Mouse (Mus musculus): ENCODE data around the gene Ikzf2. TPM values are rescaled to one million over a fixed set of nuclear protein-coding genes. Genes with fewer than 3 reads are reported as not detected.

The Ikzf2 gene
- total and polyA plus RNA-seq, 2 experiments from 2014 or later = 1.3 to 6.0 TPM

GRCm38 (mm10) chr1:69612076-69612475 lies 75.0 kb downstream of the Ikzf2 start:
- no peak overlapping the region for H3K9ac ChIP-seq (replicated peaks; ENCODE audit: low read length, poor library complexity, severe bottlenecking)
- no peak overlapping the region for H3K27ac ChIP-seq (ENCODE audit: low read depth, low read length)
- H3K36me3 ChIP-seq (ENCODE audit: insufficient read depth, low read length) = no peaks in the 10 kb centered on the region
- no peak overlapping the region for H3K4me2 ChIP-seq (ENCODE audit: low read depth, low read length, poor library complexity, severe bottlenecking)
- TF ChIP-seq CTCF (IDR thresholded peaks at IDR 0.05) = no peak
- no peak for ATAC-seq (ENCODE audit: low FRiP score)
- WGBS = 93% methylated on average over 5 of the region's 5 CpGs
- no peak overlapping the region for H3K4me3 ChIP-seq (ENCODE audit: low read depth, low read length)
- no peak for DNase-seq (ENCODE audit: low spot score)
- H3K27me3 ChIP-seq (ENCODE audit: insufficient read depth, low read length) = no peaks in the 10 kb centered on the region
- no peaks in the 10 kb centered on the region for H3K9me3 ChIP-seq (ENCODE audit: low read length)
- H3K4me1 ChIP-seq (ENCODE audit: insufficient read depth, low read length) = no peaks in the 10 kb centered on the region

- 90% methylated on average over 4 of the region's 4 CpGs for WGBS
Observed at GRCm38 (mm10) chr1:69611204-69611725, 75.8 kb downstream of the Ikzf2 start.

GRCm38 (mm10) chr1:69610791-69611190 lies 76.3 kb downstream of the Ikzf2 start:
- no peak overlapping the region for H3K27ac ChIP-seq (ENCODE audit: low read depth, low read length)
- no peaks in the 10 kb centered on the region for H3K9me3 ChIP-seq (ENCODE audit: low read length)
- H3K4me1 ChIP-seq (ENCODE audit: insufficient read depth, low read length) = no peaks in the 10 kb centered on the region
- ATAC-seq (ENCODE audit: low FRiP score) = no peak
- no peaks in the 10 kb centered on the region for H3K27me3 ChIP-seq (ENCODE audit: insufficient read depth, low read length)
- WGBS = 82% methylated on average over 7 of the region's 7 CpGs
- H3K36me3 ChIP-seq (ENCODE audit: insufficient read depth, low read length) = no peaks in the 10 kb centered on the region
- TF ChIP-seq CTCF (IDR thresholded peaks at IDR 0.05) = no peak
- H3K4me3 ChIP-seq (ENCODE audit: low read depth, low read length) = no peak overlapping the region
- H3K4me2 ChIP-seq (ENCODE audit: low read depth, low read length, poor library complexity, severe bottlenecking) = no peak overlapping the region
- no peak overlapping the region for H3K9ac ChIP-seq (replicated peaks; ENCODE audit: low read length, poor library complexity, severe bottlenecking)
- DNase-seq (ENCODE audit: low spot score) = no peak

More at GRCm38 (mm10) chr1:69611204-69611725, 75.8 kb downstream of the Ikzf2 start:
- no peak for TF ChIP-seq CTCF (IDR thresholded peaks at IDR 0.05)
- Histone ChIP-seq H3K27ac (ENCODE audit: low read depth, low read length) (no peak overlapping the region), H3K9ac (replicated peaks; ENCODE audit: low read length, poor library complexity, severe bottlenecking) (no peak overlapping the region), H3K4me3 (ENCODE audit: low read depth, low read length) (no peak overlapping the region), H3K4me1 (ENCODE audit: insufficient read depth, low read length) (no peaks in the 10 kb centered on the region), H3K4me2 (ENCODE audit: low read depth, low read length, poor library complexity, severe bottlenecking) (no peak overlapping the region), H3K27me3 (ENCODE audit: insufficient read depth, low read length) (no peaks in the 10 kb centered on the region), H3K9me3 (ENCODE audit: low read length) (no peaks in the 10 kb centered on the region), H3K36me3 (ENCODE audit: insufficient read depth, low read length) (no peaks in the 10 kb centered on the region)
- DNase-seq (ENCODE audit: low spot score) = no peak
- ATAC-seq (ENCODE audit: low FRiP score) = no peak

- ATAC-seq (ENCODE audit: low FRiP score) (no peak), DNase-seq (ENCODE audit: low spot score) (no peak)
- Histone ChIP-seq H3K9ac (replicated peaks; ENCODE audit: low read length, poor library complexity, severe bottlenecking) (no peak overlapping the region), H3K4me3 (ENCODE audit: low read depth, low read length) (no peak overlapping the region), H3K27me3 (ENCODE audit: insufficient read depth, low read length) (no peaks in the 10 kb centered on the region), H3K36me3 (ENCODE audit: insufficient read depth, low read length) (no peaks in the 10 kb centered on the region), H3K9me3 (ENCODE audit: low read length) (no peaks in the 10 kb centered on the region), H3K4me2 (ENCODE audit: low read depth, low read length, poor library complexity, severe bottlenecking) (no peak overlapping the region), H3K27ac (ENCODE audit: low read depth, low read length) (no peak overlapping the region), H3K4me1 (ENCODE audit: insufficient read depth, low read length) (no peaks in the 10 kb centered on the region)
- no peak for TF ChIP-seq CTCF (IDR thresholded peaks at IDR 0.05)
- 89% methylated on average over 5 of the region's 5 CpGs for WGBS
Observed at GRCm38 (mm10) chr1:69608846-69609245, 78.2 kb downstream of the Ikzf2 start.

- H3K27ac ChIP-seq (ENCODE audit: low read depth, low read length) = no peak overlapping the region
- WGBS = 97% methylated on average over 1 of the region's 1 CpGs
- H3K27me3 ChIP-seq (ENCODE audit: insufficient read depth, low read length) = no peaks in the 10 kb centered on the region
- no peak for ATAC-seq (ENCODE audit: low FRiP score)
- TF ChIP-seq CTCF (IDR thresholded peaks at IDR 0.05) = no peak
- DNase-seq (ENCODE audit: low spot score) = no peak
- H3K9me3 ChIP-seq (ENCODE audit: low read length) = no peaks in the 10 kb centered on the region
- no peak overlapping the region for H3K9ac ChIP-seq (replicated peaks; ENCODE audit: low read length, poor library complexity, severe bottlenecking)
- no peak overlapping the region for H3K4me2 ChIP-seq (ENCODE audit: low read depth, low read length, poor library complexity, severe bottlenecking)
- H3K4me1 ChIP-seq (ENCODE audit: insufficient read depth, low read length) = no peaks in the 10 kb centered on the region
- no peaks in the 10 kb centered on the region for H3K36me3 ChIP-seq (ENCODE audit: insufficient read depth, low read length)
- H3K4me3 ChIP-seq (ENCODE audit: low read depth, low read length) = no peak overlapping the region
Observed at GRCm38 (mm10) chr1:69606844-69607243, 80.2 kb downstream of the Ikzf2 start.

- DNase-seq (ENCODE audit: low spot score) = peak; percentile 36
- TF ChIP-seq CTCF (IDR thresholded peaks at IDR 0.05) = no peak
Observed at GRCm38 (mm10) chr1:69604213-69604612, 82.8 kb downstream of the Ikzf2 start.

More at GRCm38 (mm10) chr1:69604213-69604612, 82.8 kb downstream of the Ikzf2 start:
- Histone ChIP-seq H3K9ac (replicated peaks; ENCODE audit: low read length, poor library complexity, severe bottlenecking) (no peak overlapping the region), H3K4me2 (ENCODE audit: low read depth, low read length, poor library complexity, severe bottlenecking) (no peak overlapping the region), H3K4me1 (ENCODE audit: insufficient read depth, low read length) (no peaks in the 10 kb centered on the region), H3K4me3 (ENCODE audit: low read depth, low read length) (no peak overlapping the region), H3K9me3 (ENCODE audit: low read length) (no peaks in the 10 kb centered on the region), H3K27me3 (ENCODE audit: insufficient read depth, low read length) (no peaks in the 10 kb centered on the region), H3K27ac (ENCODE audit: low read depth, low read length) (no peak overlapping the region), H3K36me3 (ENCODE audit: insufficient read depth, low read length) (no peaks in the 10 kb centered on the region)
- ATAC-seq (ENCODE audit: low FRiP score) = no peak
- 41% methylated on average over 3 of the region's 3 CpGs for WGBS

Measured in midbrain, postnatal 0 days (tissue).